Mouse (Mus musculus) stomach, postnatal 0 days (tissue): ENCODE measurements around the gene Cbx7. TPM values are rescaled to one million over a fixed set of nuclear protein-coding genes. Genes with fewer than 3 reads are reported as not detected.

ENCODE experiments used
- ATAC-seq: fragments of 200-750 bp; cut with Nextera tagmentation; 2 replicates; pipeline ENCODE4 v1.8.0; 2017; ENCODE audit not compliant: low FRiP score, low TSS enrichment
- DNase-seq: peaks from one replicate; pipeline ENCODE4 v3.0.0-alpha.2; 2016; ENCODE audit warnings: low spot score
- H3K27ac ChIP-seq: fragments of 300-500 bp; sonication (generic); replicated peaks from 2 replicates; pipeline ENCODE4 v1.5.1; 2014; ENCODE audit warnings: mild to moderate bottlenecking, control low read depth
- H3K27me3 ChIP-seq: fragments of 300-500 bp; sonication (generic); 2 replicates; pipeline ENCODE4 v1.6.1; 2014; ENCODE audit warnings: low read length; ENCODE audit not compliant: control insufficient read depth, insufficient read depth
- H3K36me3 ChIP-seq: fragments of 300-500 bp; sonication (generic); 2 replicates; pipeline ENCODE4 v1.6.1; 2014; ENCODE audit warnings: low read length, mixed read lengths; ENCODE audit not compliant: control insufficient read depth, insufficient read depth
- H3K4me1 ChIP-seq: fragments of 300-500 bp; sonication (generic); replicated peaks from 2 replicates; pipeline ENCODE4 v1.6.1; 2014; ENCODE audit warnings: antibody characterized with exemption; ENCODE audit not compliant: control insufficient read depth, insufficient read depth
- H3K4me2 ChIP-seq: fragments of 300-500 bp; sonication (generic); replicated peaks from 2 replicates; pipeline ENCODE4 v1.6.1; 2014; ENCODE audit warnings: low read depth, mild to moderate bottlenecking, control low read depth, moderate library complexity
- H3K4me3 ChIP-seq: fragments of 300-500 bp; sonication (generic); 2 replicates; pipeline ENCODE4 v1.5.1; 2014; ENCODE audit warnings: low read depth, low read length, control low read depth
- H3K9ac ChIP-seq: fragments of 300-500 bp; sonication (generic); 2 replicates; pipeline ENCODE4 v1.6.1; 2014; ENCODE audit warnings: mild to moderate bottlenecking, low read length, control low read depth, mixed read lengths
- H3K9me3 ChIP-seq: fragments of 300-500 bp; sonication (generic); 2 replicates; pipeline ENCODE4 v1.6.1; 2016; ENCODE audit warnings: low read length; ENCODE audit not compliant: control insufficient read depth
- CTCF ChIP-seq: IDR thresholded peaks from 2 replicates; pipeline ENCODE4 v1.5.1; 2016; ENCODE audit warnings: antibody characterized with exemption, low read depth, mild to moderate bottlenecking, moderate library complexity
- EP300 ChIP-seq: optimal IDR thresholded peaks from 2 replicates; pipeline ENCODE3; 2016; ENCODE audit warnings: antibody characterized with exemption
- WGBS: fragments of 180-500 bp; shearing (Covaris S2); extraction: QIAGEN DNeasy Blood & Tissue Kit; methylation state at CpG from one replicate; pipeline ENCODE4 v1.1.7; 2014; 5-methylcytosine and 5-hydroxymethylcytosine counted together
- polyA plus RNA-seq: library from polyadenylated mRNA; unstranded; fragments of >200 nt; fragmentation: Nextera tagmentation; extraction: Ambion mirVana; gene quantifications from 2 replicates; pipeline ENCODE4 v1.2.1, GENCODE M21; 2015

Gene Cbx7
- polyA plus RNA-seq, 1 experiment from 2014 or later, result 4.8 TPM

GRCm38 (mm10) chr15:79884820-79885219, 86.1 kb downstream of the Cbx7 start:
- no peak for DNase-seq
- no peak overlapping the region for H3K4me2 ChIP-seq
- no peak overlapping the region for H3K27ac ChIP-seq
- no peaks in the 10 kb centered on the region for H3K27me3 ChIP-seq
- no peaks in the 10 kb centered on the region for H3K9me3 ChIP-seq
- H3K4me3 ChIP-seq, result no peak overlapping the region
- WGBS, result 62% methylated on average over 5 of the region's 5 CpGs
- TF ChIP-seq CTCF, result no peak
- no peak for TF ChIP-seq EP300
- no peak for ATAC-seq
- H3K9ac ChIP-seq, result no peak overlapping the region
- H3K36me3 ChIP-seq, result no peaks in the 10 kb centered on the region
- peaks cover 4% of the 10 kb centered on the region; the same call in 1 of the 2 replicates for H3K4me1 ChIP-seq

- Histone ChIP-seq H3K9ac (0 out of 2 replicates have a peak overlapping the region, but pooled peaks have one; percentile 28), H3K4me2 (peak overlapping the region; percentile 53), H3K27ac (peak overlapping the region; percentile 81), H3K36me3 (no peaks in the 10 kb centered on the region), H3K27me3 (no peaks in the 10 kb centered on the region), H3K9me3 (no peaks in the 10 kb centered on the region), H3K4me3 (peak overlapping the region; percentile 42), H3K4me1 (peaks cover 4% of the 10 kb centered on the region)
- peak; percentile 81 for ATAC-seq
- peak; percentile 94 for DNase-seq
- under 1% methylated on average over 30 of the region's 30 CpGs for WGBS
- TF ChIP-seq CTCF (peak; percentile 96), EP300 (no peak)
Measured at GRCm38 (mm10) chr15:79883352-79883822, 87.5 kb downstream of the Cbx7 start.

- 31% methylated on average over 19 of the region's 19 CpGs for WGBS
- Histone ChIP-seq H3K9ac (no peak overlapping the region), H3K4me3 (peak overlapping the region; percentile 14; the same call in 1 of the 2 replicates), H3K9me3 (no peaks in the 10 kb centered on the region), H3K27ac (no peak overlapping the region), H3K36me3 (no peaks in the 10 kb centered on the region), H3K27me3 (no peaks in the 10 kb centered on the region), H3K4me2 (peak overlapping the region; percentile 53), H3K4me1 (peaks cover 4% of the 10 kb centered on the region)
- ATAC-seq, result no peak
- DNase-seq, result no peak
- TF ChIP-seq CTCF (no peak), EP300 (no peak)
Measured at GRCm38 (mm10) chr15:79882623-79883267, 88.2 kb downstream of the Cbx7 start.

GRCm38 (mm10) chr15:79880477-79880876, 90.4 kb downstream of the Cbx7 start:
- Histone ChIP-seq H3K4me1 (peaks cover 4% of the 10 kb centered on the region), H3K4me3 (no peak overlapping the region), H3K27me3 (no peaks in the 10 kb centered on the region), H3K27ac (no peak overlapping the region), H3K9ac (no peak overlapping the region), H3K4me2 (no peak overlapping the region), H3K36me3 (no peaks in the 10 kb centered on the region), H3K9me3 (no peaks in the 10 kb centered on the region)
- ATAC-seq (no peak), DNase-seq (no peak)
- no peak for TF ChIP-seq EP300
- TF ChIP-seq CTCF, result no peak
- WGBS, result 65% methylated on average over 3 of the region's 3 CpGs

GRCm38 (mm10) chr15:79879319-79879718, 91.6 kb downstream of the Cbx7 start:
- no peak overlapping the region for H3K4me3 ChIP-seq
- H3K4me2 ChIP-seq, result peak overlapping the region; percentile 38; the same call in 1 of the 2 replicates
- H3K27ac ChIP-seq, result peak overlapping the region; percentile 92
- no peak overlapping the region for H3K9ac ChIP-seq
- peak; percentile 91 for ATAC-seq
- TF ChIP-seq CTCF (no peak), EP300 (no peak)
- H3K36me3 ChIP-seq, result no peaks in the 10 kb centered on the region
- H3K4me1 ChIP-seq, result peaks cover 4% of the 10 kb centered on the region
- no peaks in the 10 kb centered on the region for H3K9me3 ChIP-seq
- WGBS, result 8% methylated on average over 13 of the region's 13 CpGs
- H3K27me3 ChIP-seq, result no peaks in the 10 kb centered on the region
- peak; percentile 94 for DNase-seq

GRCm38 (mm10) chr15:79878725-79879136, 92.2 kb downstream of the Cbx7 start:
- Histone ChIP-seq H3K4me2 (peak overlapping the region; percentile 38; the same call in 1 of the 2 replicates), H3K9me3 (no peaks in the 10 kb centered on the region), H3K9ac (no peak overlapping the region), H3K27me3 (no peaks in the 10 kb centered on the region), H3K4me3 (no peak overlapping the region), H3K27ac (peak overlapping the region; percentile 92), H3K4me1 (peaks cover 4% of the 10 kb centered on the region), H3K36me3 (no peaks in the 10 kb centered on the region)
- DNase-seq, result peak; percentile 56
- TF ChIP-seq EP300 (no peak), CTCF (no peak)
- 43% methylated on average over 6 of the region's 6 CpGs for WGBS
- ATAC-seq, result peak; percentile 18; the same call in 1 of the 2 replicates
